Mouse (Mus musculus): ENCODE data around the gene Btbd6. TPM values are rescaled to one million over a fixed set of nuclear protein-coding genes. Genes with fewer than 3 reads are reported as not detected.
A peak's percentile ranks its signal among the peaks of the same experiment; 100 is the strongest.

The Btbd6 gene
- polyA plus RNA-seq, 1 experiment from 2014 or later = 26.4 TPM

DNA sequence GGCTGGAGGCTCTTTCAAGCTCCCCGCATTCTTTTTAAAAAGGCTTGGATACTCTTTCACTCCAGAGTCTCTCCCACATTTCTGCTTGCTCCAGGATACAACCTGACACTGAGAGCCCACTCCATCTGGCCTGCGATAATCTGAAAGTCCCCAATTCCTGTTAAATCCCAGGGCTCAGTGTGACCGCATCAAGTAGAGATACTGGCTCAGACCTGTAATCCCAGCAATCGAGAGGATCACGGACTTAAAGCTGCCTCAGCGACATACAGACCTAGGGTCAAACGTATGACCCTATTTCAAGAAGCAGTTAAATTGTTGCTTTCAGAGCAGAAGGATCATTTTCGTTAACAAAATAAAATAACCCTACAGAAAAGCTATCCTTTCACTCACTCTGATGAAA, 27.7 kb downstream of the Btbd6 start:
- Histone ChIP-seq H3K4me2 (ENCODE audit: low read depth, severe bottlenecking) (no peak overlapping the region), H3K4me3 (ENCODE audit: low read depth, low read length) (no peak overlapping the region), H3K27me3 (ENCODE audit: control insufficient read depth, insufficient read depth, low read length) (no peaks in the 10 kb centered on the region), H3K4me1 (ENCODE audit: control insufficient read depth, insufficient read depth, low read length) (peaks cover 7% of the 10 kb centered on the region), H3K9me3 (ENCODE audit: control insufficient read depth, low read length) (no peaks in the 10 kb centered on the region), H3K36me3 (ENCODE audit: control insufficient read depth, insufficient read depth, low read length) (no peaks in the 10 kb centered on the region), H3K27ac (replicated peaks; ENCODE audit: low read depth, low read length) (no peak overlapping the region), H3K9ac (ENCODE audit: low read length) (no peak overlapping the region)
- ATAC-seq (ENCODE audit: insufficient number of reproducible peaks, low FRiP score, low TSS enrichment, low read depth) = no peak
- 82% methylated on average over 8 of the region's 8 CpGs for WGBS
- no peak for DNase-seq (ENCODE audit: low spot score)

- Histone ChIP-seq H3K4me1 (ENCODE audit: control insufficient read depth, insufficient read depth, low read length) (peaks cover 4% of the 10 kb centered on the region; the same call in 1 of the 2 replicates), H3K9ac (ENCODE audit: low read length) (no peak overlapping the region), H3K36me3 (ENCODE audit: control insufficient read depth, insufficient read depth, low read length) (no peaks in the 10 kb centered on the region), H3K4me3 (ENCODE audit: low read depth, low read length) (no peak overlapping the region), H3K27me3 (ENCODE audit: control insufficient read depth, insufficient read depth, low read length) (no peaks in the 10 kb centered on the region), H3K9me3 (ENCODE audit: control insufficient read depth, low read length) (no peaks in the 10 kb centered on the region), H3K27ac (replicated peaks; ENCODE audit: low read depth, low read length) (no peak overlapping the region), H3K4me2 (ENCODE audit: low read depth, severe bottlenecking) (no peak overlapping the region)
- ATAC-seq (ENCODE audit: insufficient number of reproducible peaks, low FRiP score, low TSS enrichment, low read depth) = no peak
- 34% methylated on average over 4 of the region's 4 CpGs for WGBS
- DNase-seq (ENCODE audit: low spot score) = no peak
These were observed 28.7 kb downstream of the Btbd6 start for GRCm38 (mm10) chr12:113004993-113005392.

DNA sequence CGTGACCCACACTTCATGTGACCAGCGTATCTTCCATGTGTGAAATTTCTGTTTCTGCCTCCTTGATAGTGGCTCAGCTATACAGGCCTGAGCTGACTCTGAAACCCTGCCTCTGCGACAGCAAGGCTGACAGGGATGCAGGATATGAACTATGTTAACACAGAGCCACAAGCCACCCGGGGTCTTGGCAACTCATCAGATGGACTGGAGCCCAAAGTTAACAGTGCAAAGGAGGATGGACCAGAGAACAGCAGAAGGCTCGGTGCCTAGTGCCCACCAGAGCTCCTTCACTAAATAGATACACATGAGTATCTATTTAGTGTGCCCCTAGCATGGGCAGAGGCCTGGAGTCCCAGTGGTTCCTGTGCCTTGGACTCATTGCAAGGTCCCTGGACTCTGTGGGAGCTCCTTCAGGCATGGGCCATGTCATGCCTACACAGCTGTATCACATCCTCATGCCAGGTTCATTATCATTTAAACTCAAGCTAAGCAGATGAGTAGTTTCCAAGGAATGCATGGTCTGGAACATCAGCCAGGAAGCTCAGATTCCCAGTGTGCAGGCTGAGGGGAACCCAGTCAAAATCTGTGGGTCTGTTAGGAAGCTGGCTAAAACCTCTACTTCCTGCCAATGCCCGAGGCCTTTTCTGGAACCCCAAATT, 35.5 kb downstream of the Btbd6 start:
- no peaks in the 10 kb centered on the region for H3K9me3 ChIP-seq (ENCODE audit: control insufficient read depth, low read length)
- 92% methylated on average over 6 of the region's 6 CpGs for WGBS

DNA sequence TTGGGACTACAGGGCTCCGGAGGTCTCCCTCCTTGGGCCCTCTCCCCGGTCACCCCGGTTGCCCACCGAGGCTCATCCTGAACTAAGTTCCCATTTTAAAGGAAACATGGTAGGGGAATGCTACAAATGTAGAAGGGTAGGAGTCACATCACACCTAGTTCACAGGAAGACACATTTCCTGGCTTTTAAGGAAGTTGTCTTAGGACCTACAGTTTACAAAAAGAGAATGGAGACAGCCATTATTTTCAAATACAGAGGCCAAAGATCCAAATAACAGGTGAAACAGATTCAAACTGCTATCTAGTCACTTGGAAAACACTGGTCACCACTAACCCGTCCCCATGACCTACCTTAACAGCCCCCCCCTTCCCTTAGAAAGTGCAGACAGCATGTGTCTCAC, 36.2 kb downstream of the Btbd6 start:
- H3K27ac ChIP-seq (replicated peaks; ENCODE audit: low read depth, low read length) = peak overlapping the region; percentile 75; the same call in 1 of the 2 replicates
- H3K27me3 ChIP-seq (ENCODE audit: control insufficient read depth, insufficient read depth, low read length) = no peaks in the 10 kb centered on the region
- H3K4me2 ChIP-seq (ENCODE audit: low read depth, severe bottlenecking) = no peak overlapping the region
- H3K4me3 ChIP-seq (ENCODE audit: low read depth, low read length) = no peak overlapping the region
- no peaks in the 10 kb centered on the region for H3K36me3 ChIP-seq (ENCODE audit: control insufficient read depth, insufficient read depth, low read length)
- H3K9me3 ChIP-seq (ENCODE audit: control insufficient read depth, low read length) = no peaks in the 10 kb centered on the region
- DNase-seq (ENCODE audit: low spot score) (no peak), ATAC-seq (ENCODE audit: insufficient number of reproducible peaks, low FRiP score, low TSS enrichment, low read depth) (no peak)
- WGBS = 93% methylated on average over 5 of the region's 5 CpGs
- H3K4me1 ChIP-seq (ENCODE audit: control insufficient read depth, insufficient read depth, low read length) = peaks cover 22% of the 10 kb centered on the region
- no peak overlapping the region for H3K9ac ChIP-seq (ENCODE audit: low read length)

More for the DNA sequence above, 35.5 kb downstream of the Btbd6 start:
- Histone ChIP-seq H3K4me1 (ENCODE audit: control insufficient read depth, insufficient read depth, low read length) (peaks cover 22% of the 10 kb centered on the region), H3K36me3 (ENCODE audit: control insufficient read depth, insufficient read depth, low read length) (no peaks in the 10 kb centered on the region), H3K27ac (replicated peaks; ENCODE audit: low read depth, low read length) (no peak overlapping the region; the same call in 1 of the 2 replicates), H3K27me3 (ENCODE audit: control insufficient read depth, insufficient read depth, low read length) (no peaks in the 10 kb centered on the region), H3K4me2 (ENCODE audit: low read depth, severe bottlenecking) (no peak overlapping the region), H3K9ac (ENCODE audit: low read length) (no peak overlapping the region), H3K4me3 (ENCODE audit: low read depth, low read length) (no peak overlapping the region)
- DNase-seq (ENCODE audit: low spot score) (no peak), ATAC-seq (ENCODE audit: insufficient number of reproducible peaks, low FRiP score, low TSS enrichment, low read depth) (no peak)

GRCm38 (mm10) chr12:113013021-113013491, 36.8 kb downstream of the Btbd6 start:
- no peaks in the 10 kb centered on the region for H3K9me3 ChIP-seq (ENCODE audit: control insufficient read depth, low read length)
- H3K36me3 ChIP-seq (ENCODE audit: control insufficient read depth, insufficient read depth, low read length) = no peaks in the 10 kb centered on the region
- 59% methylated on average over 3 of the region's 3 CpGs for WGBS
- no peaks in the 10 kb centered on the region for H3K27me3 ChIP-seq (ENCODE audit: control insufficient read depth, insufficient read depth, low read length)
- H3K27ac ChIP-seq (replicated peaks; ENCODE audit: low read depth, low read length) = peak overlapping the region; percentile 75
- DNase-seq (ENCODE audit: low spot score) (peak; percentile 34), ATAC-seq (ENCODE audit: insufficient number of reproducible peaks, low FRiP score, low TSS enrichment, low read depth) (no peak)
- H3K4me3 ChIP-seq (ENCODE audit: low read depth, low read length) = no peak overlapping the region
- H3K4me2 ChIP-seq (ENCODE audit: low read depth, severe bottlenecking) = peak overlapping the region; percentile 60; the same call in 1 of the 2 replicates
- H3K9ac ChIP-seq (ENCODE audit: low read length) = peak overlapping the region; percentile 30
- H3K4me1 ChIP-seq (ENCODE audit: control insufficient read depth, insufficient read depth, low read length) = peaks cover 22% of the 10 kb centered on the region

DNA sequence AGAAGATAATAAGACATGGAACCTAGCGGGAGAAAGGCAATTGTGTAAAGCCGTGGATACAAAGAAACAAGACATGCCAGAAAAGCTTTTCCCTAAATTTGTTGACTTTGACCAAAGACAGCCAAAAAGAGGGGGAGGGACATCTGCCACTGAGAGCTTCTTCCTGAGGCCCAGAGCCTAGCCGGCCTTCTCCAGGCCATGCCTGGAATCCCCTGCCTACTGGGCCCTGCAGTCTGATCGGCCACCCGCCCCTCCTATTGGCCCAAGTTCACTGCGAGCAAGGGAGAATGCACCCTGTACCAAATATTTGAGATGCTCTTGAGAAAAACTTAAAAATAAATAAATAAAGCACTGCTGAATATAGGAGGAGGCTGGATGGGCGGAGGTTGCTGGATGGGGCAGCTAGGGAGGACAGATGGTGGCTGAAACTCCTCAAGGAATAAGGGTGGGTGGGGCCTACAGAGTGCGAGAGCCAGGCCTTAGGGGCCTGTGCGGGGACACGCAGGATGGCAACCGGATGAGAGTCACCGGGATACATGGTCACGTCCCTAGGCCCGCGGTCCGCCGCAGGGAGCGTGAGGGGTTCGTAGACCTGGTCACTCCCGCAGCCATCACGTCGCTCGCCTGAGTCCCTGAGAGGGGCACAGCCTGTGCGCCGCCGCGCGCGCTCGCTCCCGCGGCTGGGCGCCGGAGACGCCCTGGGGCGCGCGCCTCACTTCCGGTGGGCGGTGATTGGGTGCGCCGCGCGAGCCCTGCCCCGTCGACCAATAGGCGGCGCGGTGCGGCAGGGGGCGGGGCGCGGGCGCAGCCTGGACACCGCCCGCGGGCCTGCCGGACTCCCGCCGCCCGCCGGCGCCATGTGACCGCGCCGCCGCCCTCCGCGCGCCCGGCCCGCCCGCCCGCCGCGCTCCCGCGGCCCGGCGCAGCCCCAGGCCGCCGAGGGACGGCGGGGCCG, 37.6 kb downstream of the Btbd6 start, which contains the start of gene Pacs2:
Gene Pacs2 (plus strand): TSS at position 905 of the 955 bp plus-strand sequence.
- peak within 1 kb of the TSS; percentile 85 for H3K9ac ChIP-seq (ENCODE audit: low read length)
- peak within 1 kb of the TSS; percentile 80 for H3K4me3 ChIP-seq (ENCODE audit: low read depth, low read length)
- no peaks in the 10 kb centered on the region for H3K36me3 ChIP-seq (ENCODE audit: control insufficient read depth, insufficient read depth, low read length)
- H3K27ac ChIP-seq (replicated peaks; ENCODE audit: low read depth, low read length) = peak within 1 kb of the TSS; percentile 75
- H3K9me3 ChIP-seq (ENCODE audit: control insufficient read depth, low read length) = no peaks in the 10 kb centered on the region
- H3K4me1 ChIP-seq (ENCODE audit: control insufficient read depth, insufficient read depth, low read length) = peaks cover 22% of the 10 kb centered on the region
- H3K27me3 ChIP-seq (ENCODE audit: control insufficient read depth, insufficient read depth, low read length) = no peaks in the 10 kb centered on the region
- H3K4me2 ChIP-seq (ENCODE audit: low read depth, severe bottlenecking) = peak within 1 kb of the TSS; percentile 79
- DNase-seq (ENCODE audit: low spot score) (peak; percentile 93), ATAC-seq (ENCODE audit: insufficient number of reproducible peaks, low FRiP score, low TSS enrichment, low read depth) (peak; percentile 85)
- 5% methylated on average over 51 of the region's 85 CpGs for WGBS

DNA sequence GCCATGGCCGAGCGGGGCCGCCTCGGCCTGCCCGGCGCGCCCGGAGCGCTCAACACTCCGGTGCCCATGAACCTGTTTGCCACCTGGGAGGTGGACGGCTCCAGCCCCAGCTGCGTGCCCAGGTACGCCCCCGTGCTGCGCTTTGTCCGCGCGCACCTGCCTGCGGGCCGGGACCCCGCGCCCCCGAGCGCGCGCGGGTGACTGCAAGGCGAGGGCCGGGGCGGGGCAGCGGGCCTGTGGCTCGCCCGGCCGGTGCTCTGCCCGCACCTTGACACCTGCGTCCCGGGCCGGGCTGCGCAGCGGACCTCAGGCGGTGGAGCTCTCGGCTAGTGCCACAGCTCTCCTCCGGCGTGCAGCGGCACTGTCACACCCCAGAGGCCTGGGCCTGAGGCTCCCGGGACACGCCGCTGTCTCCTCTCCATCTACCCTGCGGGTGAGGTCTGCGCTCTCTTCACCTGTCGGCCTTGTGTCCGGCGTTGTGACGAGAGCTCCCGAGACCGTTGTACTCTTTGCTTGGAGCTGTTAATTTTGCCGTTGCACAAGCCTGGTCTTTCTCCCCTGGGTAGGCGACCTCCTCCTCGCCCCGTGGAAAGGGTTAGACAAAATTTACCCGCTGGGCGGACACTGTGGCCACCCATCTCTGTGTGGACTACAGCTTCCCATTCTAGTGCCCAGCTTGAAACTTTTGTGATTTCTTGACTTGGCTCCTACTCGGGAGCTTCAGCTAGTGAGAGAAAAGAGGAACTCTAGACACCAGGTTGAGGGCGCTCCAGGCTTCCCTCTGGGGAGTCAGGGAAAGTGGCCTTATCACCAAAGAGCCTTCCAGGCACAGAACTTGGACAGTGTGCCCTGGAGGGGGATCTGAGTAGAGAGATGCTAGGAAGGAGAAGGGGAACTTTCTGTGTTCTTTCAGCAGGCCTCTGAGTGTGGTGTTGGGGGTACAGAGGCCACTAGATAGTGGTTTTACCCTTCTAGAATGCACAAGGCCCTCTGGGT, 38.6 kb downstream of the Btbd6 start:
- WGBS = 1% methylated on average over 41 of the region's 64 CpGs
- Histone ChIP-seq H3K4me1 (ENCODE audit: control insufficient read depth, insufficient read depth, low read length) (peaks cover 22% of the 10 kb centered on the region), H3K27me3 (ENCODE audit: control insufficient read depth, insufficient read depth, low read length) (no peaks in the 10 kb centered on the region), H3K36me3 (ENCODE audit: control insufficient read depth, insufficient read depth, low read length) (no peaks in the 10 kb centered on the region), H3K9me3 (ENCODE audit: control insufficient read depth, low read length) (no peaks in the 10 kb centered on the region), H3K9ac (ENCODE audit: low read length) (peak overlapping the region; percentile 85), H3K27ac (replicated peaks; ENCODE audit: low read depth, low read length) (peak overlapping the region; percentile 70), H3K4me2 (ENCODE audit: low read depth, severe bottlenecking) (peak overlapping the region; percentile 79), H3K4me3 (ENCODE audit: low read depth, low read length) (peak overlapping the region; percentile 80)
- DNase-seq (ENCODE audit: low spot score) (peak; percentile 61), ATAC-seq (ENCODE audit: insufficient number of reproducible peaks, low FRiP score, low TSS enrichment, low read depth) (peak; percentile 17; the same call in 1 of the 2 replicates)
